Mouse (Mus musculus): ENCODE data around the gene Eif2s3x.
"Not testable (repeated sequence)": the region's sequence is repeated elsewhere in the genome, so short reads cannot be mapped to it uniquely, and the experiment has no call there.

The Eif2s3x gene

DNA sequence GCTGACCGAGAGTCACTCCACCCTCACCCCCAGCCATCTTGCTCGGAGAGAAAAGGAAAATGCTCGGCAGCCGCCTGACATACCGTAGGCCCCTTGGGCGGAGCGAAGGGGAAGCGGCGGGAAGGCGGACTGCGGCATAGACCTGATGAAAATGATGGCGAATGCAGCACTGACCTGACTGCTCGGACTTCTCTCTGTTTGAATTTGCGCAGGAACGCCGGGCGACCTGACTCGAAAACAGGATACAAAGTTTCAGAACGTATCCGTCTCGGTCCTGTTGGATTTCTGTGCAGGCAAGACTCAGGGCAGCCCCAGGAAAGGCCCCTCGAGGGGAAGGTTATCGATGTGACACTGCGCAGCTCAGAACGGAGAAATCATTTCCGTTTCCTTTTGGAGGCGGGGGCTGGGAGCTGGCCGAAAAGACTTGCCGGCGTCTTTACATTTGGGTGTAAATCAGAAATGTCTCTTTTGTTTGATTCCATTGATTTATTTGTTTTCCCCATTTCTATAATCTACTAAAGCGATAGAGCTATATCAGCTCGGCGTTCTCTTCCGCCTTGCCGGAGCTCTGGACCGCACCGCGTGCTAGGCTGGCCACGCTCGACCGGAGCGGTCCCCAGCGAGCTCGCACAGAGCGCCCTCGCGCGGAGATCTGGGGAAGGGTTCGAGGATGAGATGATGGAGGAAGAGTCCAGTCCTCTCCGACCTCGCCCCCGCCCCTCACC, at the start of gene Eif2s3x:
Gene Eif2s3x (minus strand): TSS at position 266 of the 725 bp plus-strand sequence.
- peak; percentile 89 for DNase-seq (ENCODE audit: low spot score)

DNA sequence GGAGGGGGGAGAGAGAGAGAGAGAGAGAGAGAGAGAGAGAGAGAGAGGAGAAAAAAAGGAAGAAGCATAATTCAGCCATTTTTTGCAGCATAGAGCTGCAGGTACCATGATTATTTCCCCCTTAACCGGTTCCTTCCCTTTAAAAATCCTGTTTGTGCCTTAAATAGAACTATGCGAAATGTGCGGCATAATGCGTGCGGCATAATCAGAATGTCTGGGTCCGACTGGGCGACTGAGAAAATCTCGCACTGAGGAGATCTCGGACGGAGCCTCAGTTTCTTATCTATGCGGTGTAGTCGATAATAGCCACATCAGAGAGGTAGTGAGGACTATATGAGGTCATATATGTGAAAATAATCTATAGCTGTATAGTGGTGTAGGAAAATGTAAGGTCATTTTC, 22.9 kb upstream of the Eif2s3x start:
- no peak for DNase-seq (ENCODE audit: low spot score)

DNA sequence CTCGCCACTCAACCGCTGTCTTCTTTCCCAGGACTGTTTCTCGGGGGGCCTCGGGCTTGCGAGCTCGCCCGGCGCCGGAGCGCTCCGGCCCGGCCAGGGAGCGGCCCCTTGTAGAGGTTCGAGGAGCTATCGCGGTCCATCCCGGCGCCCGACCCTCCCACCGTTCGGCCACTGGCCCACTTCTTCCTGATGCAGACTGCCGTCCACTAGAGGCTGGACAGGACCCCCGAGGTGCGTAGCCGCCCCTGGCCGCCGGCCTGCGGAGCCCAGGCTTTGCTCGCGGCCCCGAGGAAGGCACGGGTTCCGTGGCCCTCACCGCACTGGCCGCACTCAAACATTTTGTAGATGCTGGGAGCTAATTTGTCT, 22.5 kb upstream of the Eif2s3x start:
- DNase-seq (ENCODE audit: low spot score) = no peak

DNA sequence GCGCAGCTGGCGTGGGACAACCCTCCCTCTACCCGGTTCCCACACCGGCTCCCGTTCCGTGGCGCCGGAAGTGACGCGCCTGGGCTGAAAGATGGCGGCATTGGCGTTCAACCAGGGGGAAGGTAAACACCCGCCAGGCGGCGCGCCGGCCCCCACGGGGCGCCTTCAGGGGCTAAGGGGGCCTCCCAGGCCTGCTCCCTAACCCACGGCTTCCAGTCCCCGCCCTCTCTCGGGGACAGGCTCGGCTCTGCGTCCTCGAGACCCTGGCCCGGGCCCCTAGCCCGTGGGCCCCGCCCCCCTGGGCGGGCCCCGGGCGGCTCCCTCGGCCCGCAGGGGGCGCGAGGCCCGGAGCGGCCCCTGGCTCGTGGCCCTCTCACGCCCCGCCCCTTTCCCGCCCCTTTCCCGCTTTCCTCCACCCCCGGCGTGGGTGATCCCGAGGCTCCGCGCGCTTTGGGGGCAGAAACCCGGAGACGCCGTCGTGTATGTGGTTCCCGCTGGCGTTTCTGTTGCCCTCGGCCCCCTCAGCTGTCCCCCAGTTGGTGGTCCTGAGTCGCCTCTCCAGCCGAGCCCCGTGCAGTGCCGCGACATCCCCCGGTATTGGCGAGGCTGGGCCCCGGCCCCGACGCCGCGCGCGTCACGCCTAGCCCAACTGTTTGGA, 22.0 kb upstream of the Eif2s3x start, which contains the start of gene Klhl15:
Gene Klhl15 (plus strand): TSS at position 68 of the 658 bp plus-strand sequence.
- peak; percentile 85 for DNase-seq (ENCODE audit: low spot score)

DNA sequence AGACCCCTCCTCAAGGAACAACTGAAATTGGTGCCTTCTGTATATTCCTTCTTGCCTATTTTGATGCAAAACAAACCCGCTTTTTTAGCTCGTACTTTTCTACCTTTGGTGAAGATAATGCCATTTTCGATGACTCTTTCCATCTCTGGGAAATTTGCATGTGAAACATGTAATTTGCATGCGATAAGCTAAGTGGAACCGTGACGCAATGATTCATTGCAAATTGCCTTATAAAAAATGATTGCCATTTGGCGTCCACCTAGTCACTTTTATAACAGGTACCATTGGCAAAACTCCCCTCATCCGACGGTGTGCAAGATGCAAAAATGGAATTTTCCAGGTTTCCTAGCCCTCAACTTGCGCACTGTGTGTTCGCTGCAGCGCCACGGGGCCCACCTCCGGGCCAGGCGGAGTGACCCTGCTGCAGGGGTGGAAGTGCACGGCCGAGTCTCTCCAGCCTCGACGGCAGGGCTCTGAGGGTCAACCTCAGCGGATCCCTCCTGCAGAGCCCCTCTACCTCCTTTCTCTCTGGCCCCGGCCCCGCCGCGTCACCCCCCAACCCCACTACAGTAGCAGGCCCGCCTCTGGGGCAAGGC, 21.4 kb upstream of the Eif2s3x start:
- DNase-seq (ENCODE audit: low spot score) = no peak

- no peak for DNase-seq (ENCODE audit: low spot score)
These were observed 20.8 kb upstream of the Eif2s3x start for GRCm38 (mm10) chrX:94233432-94233831.

DNA sequence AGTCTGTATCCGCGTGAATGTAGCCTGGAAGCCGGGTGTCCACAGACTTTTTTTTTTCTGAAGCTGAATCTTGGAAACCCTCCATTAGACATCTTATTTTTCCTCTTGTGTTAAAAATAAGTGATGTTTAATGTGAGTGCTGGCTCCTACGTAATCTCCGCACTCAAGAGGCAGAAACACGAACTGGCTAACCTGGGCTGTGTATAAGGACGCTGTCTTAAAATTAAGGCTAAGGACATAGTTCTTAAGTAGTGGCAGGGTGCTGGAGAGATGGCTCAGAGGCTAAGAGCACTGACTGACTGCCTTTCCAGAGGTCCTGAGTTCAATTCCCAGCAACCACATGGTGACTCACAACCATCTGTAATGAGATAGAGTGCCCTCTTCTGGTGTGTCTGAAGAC, 722 bp upstream of the Eif2s3x start:
- DNase-seq (ENCODE audit: low spot score) = no peak

GRCm38 (mm10) chrX:94212264-94212596, 432 bp downstream of the Eif2s3x start:
- no peak for DNase-seq (ENCODE audit: low spot score)

GRCm38 (mm10) chrX:94197789-94198188, 14.9 kb downstream of the Eif2s3x start:
- DNase-seq (ENCODE audit: low spot score) = no peak

GRCm38 (mm10) chrX:94193901-94194300, 18.8 kb downstream of the Eif2s3x start:
- DNase-seq (ENCODE audit: low spot score) = not testable (repeated sequence)

- no peak for DNase-seq (ENCODE audit: low spot score)
These were observed 27.5 kb downstream of the Eif2s3x start for GRCm38 (mm10) chrX:94185156-94185555.

DNA sequence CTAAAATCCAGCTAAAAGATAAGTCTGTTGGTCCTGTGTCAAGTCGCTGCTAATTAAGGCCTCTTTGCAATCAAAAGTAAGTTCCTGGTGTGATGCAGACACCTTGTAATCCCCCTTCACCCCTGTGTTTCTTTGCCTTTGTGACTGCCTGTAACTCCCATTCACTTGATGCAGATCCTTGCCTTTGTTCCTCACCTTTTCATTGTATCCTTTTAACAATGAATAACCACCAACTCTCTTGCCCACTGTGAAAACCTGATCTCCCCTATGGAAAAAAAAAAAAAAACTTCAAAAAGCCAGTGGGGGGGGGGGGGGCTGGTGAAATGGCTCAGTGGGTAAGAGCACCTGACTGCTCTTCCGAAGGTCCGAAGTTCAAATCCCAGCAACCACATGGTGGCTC, 28.8 kb downstream of the Eif2s3x start:
- no peak for DNase-seq (ENCODE audit: low spot score)

- DNase-seq (ENCODE audit: low spot score) = peak; percentile 93
These were observed 34.8 kb downstream of the Eif2s3x start for GRCm38 (mm10) chrX:94177715-94178340.

GRCm38 (mm10) chrX:94169348-94169747, 43.3 kb downstream of the Eif2s3x start:
- no peak for DNase-seq (ENCODE audit: low spot score)

DNA sequence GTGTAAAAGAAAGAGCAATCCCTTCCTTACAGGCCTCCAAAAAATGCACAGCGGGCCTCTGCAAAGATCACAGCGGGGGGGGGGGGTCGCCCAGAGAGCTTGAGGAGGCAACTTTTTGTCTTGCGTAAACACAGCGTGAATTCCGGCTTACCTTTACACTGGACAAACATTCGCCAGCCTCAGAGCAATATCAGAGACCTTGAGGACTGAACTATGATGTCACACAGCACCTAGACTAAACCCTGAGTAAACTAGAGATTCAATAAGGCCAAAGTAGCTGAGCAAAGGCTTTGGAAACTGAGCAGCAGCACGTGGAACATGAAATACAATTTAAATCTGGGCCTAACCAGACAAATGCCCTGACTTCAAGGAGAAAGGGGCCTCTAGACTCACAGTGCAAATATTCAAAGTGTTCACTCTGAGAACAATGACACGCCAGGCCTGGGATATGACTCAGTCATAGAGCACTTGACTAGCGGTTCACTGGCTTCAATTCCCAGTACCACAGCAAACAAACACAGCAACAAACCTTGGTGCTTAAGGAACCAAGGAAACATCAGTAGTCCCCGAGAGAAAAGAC, 60.3 kb downstream of the Eif2s3x start:
- DNase-seq (ENCODE audit: low spot score) = peak; percentile 69

- peak; percentile 82 for DNase-seq (ENCODE audit: low spot score)
These were observed 62.2 kb downstream of the Eif2s3x start for GRCm38 (mm10) chrX:94150471-94150870.

DNA sequence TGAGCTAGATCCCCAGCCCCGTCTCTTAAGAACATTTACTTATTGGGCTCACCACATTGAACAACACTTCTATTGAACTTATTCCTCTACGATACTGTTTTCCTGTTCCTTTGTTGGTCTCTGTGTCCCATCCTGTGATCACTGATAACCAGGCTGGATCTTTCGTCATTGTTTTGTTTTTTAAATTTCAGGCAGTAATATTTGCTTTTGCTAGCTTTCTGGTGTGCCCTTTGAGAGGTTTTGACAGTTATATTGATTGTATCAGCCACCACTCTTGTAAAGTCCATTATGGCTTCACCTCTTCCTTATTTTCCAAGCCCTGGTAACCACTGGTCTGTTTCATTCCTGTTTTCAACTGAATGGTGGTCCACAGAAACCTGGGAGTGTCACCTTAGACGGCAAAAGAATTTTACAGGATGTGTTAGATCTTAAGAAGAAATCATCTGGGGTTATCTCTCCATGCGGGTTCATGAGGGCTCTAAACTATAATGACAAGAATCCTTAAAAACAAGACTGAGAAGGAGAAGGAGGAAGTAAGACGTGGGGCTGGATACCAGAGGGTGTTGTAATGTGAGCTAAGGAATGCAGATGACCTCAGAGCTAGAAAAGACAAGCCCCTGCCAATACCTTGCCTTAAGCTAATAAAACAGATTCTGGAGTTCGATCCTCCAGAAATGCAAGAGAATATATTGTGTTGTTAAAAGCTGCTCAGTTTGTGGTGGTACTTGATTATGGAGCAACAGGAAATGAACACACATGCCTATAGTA, 70.5 kb downstream of the Eif2s3x start:
- no peak for DNase-seq (ENCODE audit: low spot score)

DNA sequence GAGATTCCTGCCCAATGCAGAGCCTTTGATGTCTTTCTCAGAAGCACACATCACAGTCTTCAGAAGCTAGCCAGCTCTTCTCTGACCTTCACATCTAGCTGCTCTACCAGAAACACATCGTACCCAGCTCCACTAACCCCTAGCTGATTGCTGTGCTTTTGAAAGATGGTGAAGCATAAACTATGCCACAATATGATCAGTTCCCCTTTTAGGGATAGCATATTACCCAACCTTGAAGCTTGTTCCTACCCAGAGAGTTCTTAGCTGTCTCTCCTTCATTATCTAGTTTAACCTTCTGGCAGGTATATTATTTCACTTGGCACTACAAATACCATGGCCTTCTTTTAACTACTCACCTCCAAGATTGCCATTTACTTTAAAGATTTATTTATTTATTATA, 72.6 kb downstream of the Eif2s3x start:
- DNase-seq (ENCODE audit: low spot score) = no peak

Measured in yolk sac, embryonic 10.5 days (tissue).